Mouse (Mus musculus) olfactory bulb, adult 2 months (tissue): Measurements from ENCODE around the gene Poldip3.

Experiments
- CTCF ChIP-seq: fragments of 200-500 bp; IDR thresholded peaks from 2 replicates; pipeline ENCODE4 v1.5.1; 2012; ENCODE audit warnings: low read depth, mild to moderate bottlenecking, low read length, moderate library complexity; ENCODE audit not compliant: insufficient read depth
- POLR2A ChIP-seq: fragments of 200-500 bp; IDR thresholded peaks from 2 replicates; pipeline ENCODE4 v1.6.1; 2012; ENCODE audit warnings: mild to moderate bottlenecking, low read depth, low read length, moderate library complexity; ENCODE audit not compliant: insufficient read depth

DNA sequence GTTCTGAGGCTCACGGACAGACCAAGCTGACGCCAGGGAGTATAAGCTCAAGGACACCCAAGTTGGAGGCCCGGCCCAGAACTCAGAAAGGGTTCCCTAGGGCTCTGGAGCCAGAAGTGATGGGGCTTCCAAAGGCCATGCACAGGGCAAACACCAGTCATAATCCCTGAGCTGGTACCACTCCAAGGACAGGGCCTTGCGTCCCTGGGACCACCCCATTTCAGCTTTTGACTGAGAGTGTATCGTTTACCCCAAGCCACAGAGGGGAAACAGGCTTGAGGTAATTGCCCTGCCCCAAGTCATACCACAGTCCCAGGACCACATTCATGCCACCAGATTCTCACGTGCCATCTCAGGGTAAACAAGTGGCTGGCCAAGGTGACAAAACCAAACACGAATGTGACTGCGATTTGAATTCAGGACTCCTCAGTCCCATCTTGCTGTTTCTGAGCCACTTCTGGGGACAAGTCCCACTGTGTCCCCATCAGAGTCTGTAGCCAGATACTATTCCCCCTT lies 18.4 kb upstream of the Poldip3 start:
- no peak for TF ChIP-seq CTCF
- TF ChIP-seq POLR2A: no peak
